Mouse (Mus musculus) spleen, adult 2 months (tissue): ENCODE data around the gene Pigs.

ENCODE experiments used
- CTCF ChIP-seq: fragments of 200-500 bp; IDR thresholded peaks from 2 replicates; pipeline ENCODE4 v1.5.1; 2011; ENCODE audit warnings: mild to moderate bottlenecking, inconsistent platforms; ENCODE audit not compliant: insufficient read depth, insufficient read length, insufficient replicate concordance; ENCODE audit errors: extremely low read depth
- POLR2A ChIP-seq: fragments of 200-500 bp; IDR thresholded peaks from 2 replicates; pipeline ENCODE4 v1.6.1; 2011; ENCODE audit warnings: low read depth, low read length, inconsistent platforms

GRCm38 (mm10) chr11:78382701-78383100 lies 54.5 kb downstream of the Pigs start:
- no peak for TF ChIP-seq CTCF
- TF ChIP-seq POLR2A, result no peak
